Mouse (Mus musculus): ENCODE results near the gene Pfkfb4. TPM values are rescaled to one million over a fixed set of nuclear protein-coding genes. Genes with fewer than 3 reads are reported as not detected.

The Pfkfb4 gene
- 68.2 and 119 TPM in 2 replicates for polyA plus RNA-seq (2012; rRNA removed)

DNA sequence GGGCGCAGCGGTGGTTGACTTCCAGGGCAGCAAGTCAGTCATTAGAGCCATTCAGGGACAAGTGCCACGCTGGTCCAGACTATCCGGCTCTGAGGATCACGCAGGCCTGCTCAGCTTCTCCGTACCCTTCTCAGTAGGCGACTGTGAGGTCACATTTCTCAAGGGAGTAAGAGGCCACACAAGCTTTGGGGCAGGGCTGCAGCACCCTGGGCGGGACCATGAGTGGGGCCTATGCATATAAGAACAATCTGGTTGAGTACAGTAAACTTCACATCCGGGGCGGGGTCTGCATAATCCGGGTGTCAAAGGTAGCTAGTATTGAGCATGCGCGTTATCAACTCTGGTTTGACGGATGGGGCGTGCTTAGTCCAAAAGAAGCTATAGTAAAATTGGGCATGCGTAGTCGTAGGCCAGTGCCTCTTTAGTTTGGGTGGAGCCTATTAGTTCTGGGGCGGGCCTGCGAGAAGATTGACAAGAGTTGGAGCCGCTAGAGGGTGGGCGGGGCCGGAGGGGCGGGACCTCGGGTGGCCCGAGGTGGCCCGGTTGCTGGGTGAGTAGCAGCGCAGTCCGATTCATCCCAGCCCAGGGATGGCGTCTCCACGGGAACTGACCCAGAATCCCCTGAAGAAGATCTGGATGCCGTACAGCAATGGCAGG is at the start of gene Pfkfb4:
Gene Pfkfb4, plus strand, starts transcription at position 351 of the 657 bp plus-strand sequence.
- under 1% methylated on average over 31 of the region's 31 CpGs for WGBS
- peak; percentile 98 for DNase-seq (ENCODE audit: low read depth, low spot score)

DNA sequence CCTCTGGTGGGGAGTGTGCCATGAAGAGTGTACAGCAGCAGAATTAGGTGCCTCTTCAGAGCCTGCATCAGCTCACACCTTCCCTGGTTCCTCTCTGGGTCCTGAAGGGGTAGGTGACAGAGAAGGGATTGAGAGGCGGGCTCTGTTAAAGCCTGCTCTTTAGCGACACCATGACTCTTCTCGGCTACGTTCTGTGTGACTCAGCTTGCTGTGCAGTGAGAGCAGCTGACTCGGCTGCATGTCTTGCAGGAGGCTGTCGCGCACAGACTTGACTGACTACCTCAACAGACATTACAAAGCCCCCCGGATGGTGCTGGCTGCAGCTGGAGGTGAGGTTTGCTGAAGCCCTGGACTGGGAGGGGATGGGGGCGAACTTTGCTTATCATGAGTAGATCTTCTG is 46.5 kb upstream of the Pfkfb4 start:
- 80% methylated on average over 9 of the region's 9 CpGs for WGBS
- DNase-seq (ENCODE audit: low read depth, low spot score), result no peak

DNA sequence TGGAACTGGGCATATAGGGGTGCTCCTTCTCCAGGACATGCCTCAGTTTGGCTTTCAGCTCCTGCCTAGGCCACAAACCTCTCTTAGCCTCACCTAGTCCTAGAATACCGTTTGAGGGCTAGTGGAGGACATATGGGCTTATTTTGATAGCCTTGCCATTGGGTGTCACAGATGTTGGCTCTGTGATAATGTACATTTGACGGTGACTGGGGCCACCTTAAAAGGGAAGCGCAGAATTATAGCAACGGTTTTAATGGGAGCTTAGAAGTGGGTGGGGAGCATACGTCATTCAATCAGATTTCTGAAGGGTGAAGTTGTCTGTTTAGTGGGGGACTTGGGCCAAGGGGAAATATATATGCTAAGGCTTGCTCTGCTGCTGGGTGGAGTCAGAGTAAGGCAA is 46.0 kb upstream of the Pfkfb4 start:
- WGBS, result 80% methylated on average over 5 of the region's 5 CpGs

DNA sequence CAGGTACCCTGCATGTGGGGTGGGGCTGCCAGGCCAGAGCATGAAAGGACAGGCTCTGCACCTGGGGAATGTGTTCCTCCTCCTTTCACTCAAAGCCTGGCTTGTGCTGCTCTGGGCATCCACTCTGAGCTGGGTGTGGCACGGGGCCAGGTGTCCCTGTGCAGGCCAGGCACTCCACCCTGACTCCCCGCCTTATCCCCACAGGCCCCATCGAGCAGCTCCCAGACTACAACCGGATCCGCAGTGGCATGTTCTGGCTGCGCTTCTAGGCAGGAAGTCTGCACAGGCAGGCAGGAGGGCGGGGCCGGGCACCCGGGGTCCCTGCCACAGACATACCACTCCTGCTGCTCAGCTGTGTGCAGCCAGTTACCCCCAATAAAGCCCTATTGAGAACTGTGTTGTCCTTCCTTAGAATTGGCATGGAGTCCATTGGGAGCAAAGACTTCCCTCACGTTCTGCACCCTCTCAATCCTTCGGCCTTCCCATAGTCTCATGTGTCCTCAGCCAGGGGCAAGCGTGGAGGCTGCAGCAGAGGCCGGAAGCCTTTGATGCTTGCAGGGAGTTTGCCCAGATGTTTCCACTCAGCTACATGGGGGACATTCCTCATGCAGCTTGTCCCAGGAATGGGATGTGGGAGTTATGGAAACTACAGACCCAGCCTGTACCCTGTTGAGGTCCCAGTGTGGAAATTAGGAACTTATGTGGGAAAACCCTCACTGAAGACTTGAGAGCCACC is 42.2 kb upstream of the Pfkfb4 start:
- WGBS, result 51% methylated on average over 13 of the region's 13 CpGs
- DNase-seq (ENCODE audit: low read depth, low spot score), result no peak

More for the DNA sequence above, 46.0 kb upstream of the Pfkfb4 start:
- DNase-seq (ENCODE audit: low read depth, low spot score), result no peak

DNA sequence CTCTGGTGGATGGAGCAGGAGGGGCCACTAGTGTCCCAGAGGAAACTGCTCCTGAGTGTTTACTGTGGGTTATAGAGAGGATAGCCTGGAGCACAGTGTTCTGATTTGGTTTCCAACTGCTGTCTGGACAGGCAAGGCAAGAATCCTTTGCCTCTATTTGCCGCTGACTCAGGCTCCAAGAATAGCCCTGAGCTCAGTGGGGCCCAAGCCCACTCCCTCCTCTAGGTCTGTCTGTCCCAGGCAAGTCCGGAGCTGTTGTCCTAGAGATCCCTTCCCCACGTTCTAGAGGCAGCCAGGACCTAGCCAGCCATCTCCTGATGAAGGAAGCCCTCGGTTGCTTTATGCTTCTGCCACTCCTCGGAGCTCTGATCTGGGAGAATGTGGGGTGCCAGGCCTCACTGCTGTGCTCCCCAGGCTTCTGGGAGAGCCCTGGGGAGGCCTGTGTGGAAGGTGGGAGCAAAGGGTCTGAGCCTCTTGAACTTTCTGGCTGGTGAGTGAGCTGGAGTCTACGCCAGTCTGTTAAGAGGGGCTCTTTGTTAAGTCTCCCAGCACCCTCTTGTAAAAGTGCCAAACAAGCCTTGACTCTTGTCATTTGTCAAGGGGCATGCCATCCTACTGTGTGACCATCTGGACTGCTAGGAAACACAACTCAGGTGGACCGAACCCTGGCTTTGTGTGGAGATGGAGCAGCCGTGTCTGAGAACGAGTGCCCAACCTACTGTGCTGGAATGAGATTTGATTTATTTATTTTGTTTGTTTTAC is 41.4 kb upstream of the Pfkfb4 start:
- 82% methylated on average over 9 of the region's 9 CpGs for WGBS
- DNase-seq (ENCODE audit: low read depth, low spot score), result no peak

DNA sequence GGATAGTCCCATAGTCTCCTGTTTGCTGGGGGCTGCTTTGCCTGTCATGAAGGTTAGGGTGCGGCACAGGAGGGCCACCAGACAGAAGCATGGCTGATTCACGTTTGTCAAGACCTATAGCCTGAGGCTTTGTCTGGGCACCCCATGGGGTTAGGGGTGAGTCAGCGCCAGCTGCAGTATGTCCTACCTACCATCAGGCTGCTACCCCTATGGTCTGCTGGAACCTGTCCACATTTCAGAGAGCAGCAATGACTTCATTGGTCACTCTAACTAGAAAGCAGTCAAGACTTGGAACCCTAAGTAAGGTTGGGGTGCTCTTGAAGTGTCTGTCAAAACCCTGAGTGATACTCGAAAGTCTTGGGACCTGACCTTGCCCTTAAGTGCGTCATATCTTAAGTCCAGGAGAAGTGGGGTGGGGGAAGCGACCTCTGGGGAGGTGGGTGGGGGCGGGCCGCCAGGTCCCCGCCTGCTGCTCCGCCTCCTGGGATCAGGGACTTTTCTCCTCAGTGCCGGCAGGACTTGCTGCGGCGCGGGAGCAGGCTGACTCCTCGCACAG is 38.4 kb upstream of the Pfkfb4 start, which contains the start of gene Col7a1:
Gene Col7a1, plus strand, starts transcription at position 506 of the 556 bp plus-strand sequence.
- no peak for DNase-seq (ENCODE audit: low read depth, low spot score)
- WGBS, result 8% methylated on average over 15 of the region's 15 CpGs

DNA sequence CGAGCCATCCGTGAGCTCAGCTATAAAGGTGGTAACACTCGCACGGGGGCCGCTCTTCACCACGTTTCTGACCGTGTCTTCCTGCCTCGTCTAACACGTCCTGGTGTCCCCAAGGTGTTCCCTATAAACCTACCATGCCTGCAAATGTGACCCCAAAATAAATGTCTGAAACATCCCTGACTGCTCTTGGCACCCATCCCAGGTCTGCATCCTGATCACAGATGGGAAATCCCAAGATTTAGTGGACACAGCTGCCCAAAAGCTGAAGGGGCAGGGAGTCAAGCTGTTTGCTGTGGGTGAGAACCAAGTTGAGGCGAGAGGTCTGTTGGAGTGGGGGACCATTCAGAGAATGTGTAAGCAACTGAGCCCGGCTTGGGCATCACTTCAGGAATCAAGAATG is 36.3 kb upstream of the Pfkfb4 start:
- DNase-seq (ENCODE audit: low read depth, low spot score), result no peak
- WGBS, result 82% methylated on average over 11 of the region's 11 CpGs

DNA sequence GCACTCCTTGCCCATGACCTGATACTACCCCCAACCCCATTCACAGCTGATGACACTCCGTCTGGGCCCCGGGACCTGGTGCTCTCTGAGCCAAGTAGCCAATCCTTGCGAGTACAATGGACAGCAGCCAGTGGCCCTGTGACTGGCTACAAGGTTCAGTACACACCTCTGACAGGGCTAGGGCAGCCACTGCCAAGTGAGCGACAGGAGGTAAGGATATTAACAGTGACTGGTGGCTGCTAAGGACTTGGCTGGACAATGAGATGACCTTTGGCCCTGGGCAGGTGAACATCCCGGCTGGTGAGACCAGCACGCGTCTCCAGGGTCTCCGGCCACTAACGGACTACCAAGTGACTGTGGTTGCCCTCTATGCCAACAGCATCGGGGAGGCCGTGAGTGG is 35.7 kb upstream of the Pfkfb4 start:
- WGBS, result 88% methylated on average over 11 of the region's 11 CpGs
- no peak for DNase-seq (ENCODE audit: low read depth, low spot score)

DNA sequence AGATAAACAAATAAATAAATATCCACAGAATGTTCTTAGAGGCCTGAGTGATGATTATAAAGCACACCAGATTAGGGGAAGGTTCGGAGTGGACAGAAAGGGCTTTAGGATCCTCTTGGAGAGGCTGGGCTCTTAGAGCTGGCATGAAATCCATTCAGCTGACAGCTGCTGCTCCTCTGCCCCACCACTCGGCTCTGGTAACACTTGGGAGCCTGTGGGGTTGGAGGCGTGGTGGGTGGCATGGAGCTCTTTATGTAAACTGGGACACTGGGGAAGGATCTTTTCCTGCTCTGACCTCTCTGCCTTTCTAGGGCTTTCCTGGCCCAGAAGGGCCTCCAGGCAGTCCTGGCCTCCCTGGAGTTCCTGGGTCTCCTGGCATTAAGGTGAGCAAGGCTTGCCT is 28.0 kb upstream of the Pfkfb4 start:
- no peak for DNase-seq (ENCODE audit: low read depth, low spot score)
- 65% methylated on average over 3 of the region's 3 CpGs for WGBS

DNA sequence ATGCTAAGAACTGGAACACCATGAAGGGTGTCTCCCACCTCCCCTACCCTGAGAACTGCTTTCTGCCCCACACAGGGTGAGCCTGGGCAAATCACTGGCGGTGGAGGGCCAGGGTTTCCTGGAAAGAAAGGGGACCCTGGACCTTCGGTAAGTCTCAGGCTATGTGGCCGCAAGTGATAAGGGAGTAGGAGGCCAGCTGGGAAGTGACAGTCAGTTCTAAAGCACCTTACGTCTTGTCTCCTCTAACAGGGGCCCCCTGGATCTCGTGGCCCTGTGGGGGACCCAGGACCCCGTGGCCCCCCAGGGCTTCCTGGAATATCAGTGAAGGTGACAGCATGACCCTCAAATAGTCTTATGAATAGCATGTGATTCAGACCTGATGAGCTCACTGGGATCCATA is 27.2 kb upstream of the Pfkfb4 start:
- WGBS, result 81% methylated on average over 6 of the region's 6 CpGs
- DNase-seq (ENCODE audit: low read depth, low spot score), result no peak

DNA sequence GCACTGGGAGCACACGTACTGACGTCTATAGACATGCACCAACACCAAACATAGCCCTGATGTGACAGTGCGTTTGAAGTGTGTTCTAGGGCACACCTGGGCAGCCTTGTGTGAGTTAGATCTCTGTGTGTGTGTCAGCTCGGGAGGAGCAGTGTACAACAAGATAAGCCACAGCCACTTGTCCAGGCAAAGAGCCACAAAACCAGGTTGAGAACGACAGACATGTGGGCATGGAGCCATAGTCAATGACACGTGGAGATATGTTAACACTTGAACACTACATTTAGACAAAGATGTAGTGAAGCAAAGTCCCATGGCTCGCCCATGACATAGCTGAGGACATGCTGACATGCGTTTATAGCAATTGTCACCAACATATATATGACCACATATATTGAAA is 21.0 kb upstream of the Pfkfb4 start:
- WGBS, result 64% methylated on average over 8 of the region's 8 CpGs
- no peak for DNase-seq (ENCODE audit: low read depth, low spot score)

DNA sequence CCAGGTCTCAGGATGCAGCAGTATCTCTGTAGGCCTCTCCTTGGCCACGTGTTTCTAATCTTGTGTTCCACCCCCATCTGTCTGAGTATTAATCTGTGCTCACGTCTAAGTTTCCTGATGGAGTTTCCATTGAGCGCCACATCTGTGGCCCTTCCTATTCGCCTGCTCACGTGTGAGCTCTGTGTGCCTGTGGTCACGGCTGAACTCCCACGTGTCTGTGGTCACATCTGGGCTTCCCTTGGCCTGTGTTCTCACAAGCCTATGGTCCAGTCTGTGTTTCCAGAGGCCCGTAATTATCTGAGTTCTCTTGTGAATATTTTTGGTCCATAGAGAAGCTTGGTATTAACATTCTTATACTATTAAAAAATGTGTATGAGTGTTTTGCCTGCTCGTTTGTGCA is 15.1 kb upstream of the Pfkfb4 start:
- no peak for DNase-seq (ENCODE audit: low read depth, low spot score)
- 77% methylated on average over 9 of the region's 9 CpGs for WGBS

DNA sequence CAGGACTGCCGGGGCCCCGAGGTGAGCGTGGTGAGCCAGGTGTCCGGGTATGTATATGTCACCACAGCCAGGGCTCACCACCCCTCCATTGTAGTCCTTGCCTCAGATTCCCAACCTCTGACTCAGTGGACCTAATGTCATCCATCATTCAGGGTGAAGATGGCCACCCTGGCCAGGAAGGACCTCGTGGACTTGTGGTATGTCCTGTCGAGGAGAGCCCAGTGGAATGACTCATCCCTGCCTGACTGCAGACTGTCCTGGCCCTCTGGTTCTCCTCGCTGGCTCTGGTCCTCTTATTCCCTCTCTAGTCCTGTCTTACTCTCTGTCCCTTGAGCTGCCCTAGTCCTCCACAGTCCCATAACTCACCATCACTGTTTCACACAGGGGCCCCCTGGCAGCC is 13.6 kb upstream of the Pfkfb4 start:
- no peak for DNase-seq (ENCODE audit: low read depth, low spot score)
- 66% methylated on average over 7 of the region's 7 CpGs for WGBS

DNA sequence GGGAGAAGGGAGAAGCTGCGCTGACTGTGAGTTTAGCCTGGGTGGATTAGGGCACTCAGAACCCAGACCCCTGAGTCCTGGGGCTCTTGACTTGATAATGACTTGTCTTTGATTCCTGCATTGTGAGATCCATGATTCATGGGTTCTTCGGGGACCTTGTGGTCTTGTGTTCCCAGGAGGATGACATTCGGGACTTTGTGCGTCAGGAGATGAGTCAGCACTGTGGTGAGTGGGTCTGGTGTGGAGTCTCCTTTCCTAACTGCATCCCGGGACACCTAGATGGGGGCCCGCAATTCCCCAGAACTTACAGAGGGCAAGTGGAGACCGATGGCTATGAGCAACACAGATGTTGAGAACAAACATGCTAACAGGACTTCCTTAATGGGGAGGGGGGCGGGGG is 9.1 kb upstream of the Pfkfb4 start:
- WGBS, result 70% methylated on average over 8 of the region's 8 CpGs
- DNase-seq (ENCODE audit: low read depth, low spot score), result no peak

DNA sequence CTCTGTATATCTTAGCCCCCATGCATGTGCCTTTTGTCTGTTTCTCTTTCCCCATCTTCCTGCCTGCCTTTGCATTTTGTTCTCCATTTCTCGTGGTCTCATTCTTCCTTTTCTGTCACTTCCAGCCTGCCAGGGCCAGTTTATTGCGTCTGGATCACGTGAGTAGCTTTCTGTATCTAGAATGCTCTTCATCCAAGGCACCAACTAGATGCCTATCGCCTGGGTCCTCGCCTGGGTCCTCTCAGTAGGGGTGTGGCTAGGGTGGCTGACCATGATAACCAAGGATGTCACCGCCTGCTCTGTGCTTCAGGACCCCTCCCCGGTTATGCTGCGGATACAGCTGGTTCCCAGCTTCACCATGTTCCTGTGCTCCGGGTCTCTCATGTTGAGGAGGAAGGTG is 8.4 kb upstream of the Pfkfb4 start:
- WGBS, result 56% methylated on average over 9 of the region's 9 CpGs
- no peak for DNase-seq (ENCODE audit: low read depth, low spot score)

DNA sequence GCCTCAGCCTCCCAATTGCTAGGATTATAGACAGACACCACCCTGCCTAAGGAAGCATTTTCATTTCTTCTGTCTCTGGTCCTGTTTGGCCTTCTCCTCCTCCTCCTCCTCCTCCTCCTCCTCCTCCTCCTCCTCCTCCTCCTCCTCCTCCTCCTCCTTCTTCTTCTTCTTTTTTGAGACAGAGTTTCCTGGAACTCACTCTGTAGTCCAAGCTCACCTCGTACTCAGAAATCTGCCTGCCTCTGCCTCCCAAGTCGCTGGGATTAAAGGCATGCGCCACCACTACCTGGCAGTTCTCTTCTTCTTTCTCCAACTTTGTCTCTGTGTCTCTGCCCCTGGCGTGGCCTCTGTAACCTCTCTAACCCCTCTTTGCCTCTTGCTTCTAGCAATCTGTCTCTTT is 5.9 kb upstream of the Pfkfb4 start, which contains the start of gene Ucn2:
Gene Ucn2, plus strand, starts transcription at position 301 of the 400 bp plus-strand sequence.
- no peak for DNase-seq (ENCODE audit: low read depth, low spot score)
- WGBS, result 76% methylated on average over 4 of the region's 4 CpGs

DNA sequence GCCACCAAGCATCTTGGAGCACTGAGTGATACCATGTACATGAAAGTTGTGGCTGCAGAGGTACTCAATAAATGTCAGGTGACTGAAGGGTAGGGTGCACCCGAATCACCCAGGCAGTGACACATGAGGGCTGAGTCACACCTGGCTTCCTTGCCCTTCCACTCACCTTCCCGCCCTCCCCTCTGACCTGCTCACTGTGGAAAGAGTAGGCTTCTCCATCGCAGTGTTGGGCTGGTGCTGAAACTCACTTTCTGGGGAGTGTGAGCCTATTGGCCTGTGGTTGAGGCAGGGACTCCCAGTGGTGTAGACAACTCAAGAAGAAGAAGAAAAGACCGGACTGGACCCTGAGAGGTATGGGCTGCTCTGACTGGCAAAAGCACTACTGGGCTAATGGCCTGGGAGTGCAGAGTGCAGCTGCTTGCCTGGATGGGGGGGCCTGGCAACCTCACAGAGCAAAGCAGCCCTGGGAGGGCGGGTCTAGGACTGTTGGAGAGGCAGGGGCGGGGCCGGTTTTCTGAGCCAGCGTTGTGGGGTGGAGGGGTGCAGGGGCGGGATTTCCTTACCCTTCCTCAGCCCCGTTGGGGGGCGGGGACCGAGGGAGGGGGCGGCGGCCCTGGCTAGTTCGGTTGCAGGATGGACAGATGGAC is 3.8 kb upstream of the Pfkfb4 start:
- 23% methylated on average over 15 of the region's 15 CpGs for WGBS
- DNase-seq (ENCODE audit: low read depth, low spot score), result no peak

DNA sequence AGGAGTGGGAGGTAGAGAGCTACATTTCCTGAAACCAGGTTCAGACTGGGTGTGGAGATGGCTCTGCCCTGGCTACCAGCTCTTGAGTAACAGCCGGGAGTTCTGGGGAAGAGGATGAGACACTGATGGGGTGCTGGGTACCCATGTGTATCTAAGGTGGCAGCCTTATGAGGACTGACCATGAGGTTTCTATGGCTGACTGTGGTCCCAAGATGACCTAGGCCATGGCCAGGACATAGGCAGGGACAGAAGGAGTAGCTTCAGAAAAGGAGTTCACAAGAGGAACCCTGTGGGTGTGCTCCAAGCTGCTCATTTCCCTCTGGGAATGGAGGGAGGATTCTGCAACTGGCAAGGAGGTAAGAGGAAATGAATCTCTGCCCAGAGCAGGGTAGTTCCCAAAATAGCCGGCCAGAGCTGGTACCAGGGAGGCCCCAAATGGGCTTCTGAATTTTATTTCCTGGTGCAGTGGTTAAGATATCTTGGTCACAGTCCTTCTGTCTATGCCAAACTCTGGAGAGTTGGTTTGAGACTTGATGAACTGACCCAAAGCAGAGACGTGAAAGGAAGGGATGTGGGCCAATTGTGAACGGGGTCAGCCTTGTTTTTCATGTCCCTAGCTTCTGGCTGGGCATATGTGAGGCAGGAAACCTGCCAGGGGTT is 1.6 kb upstream of the Pfkfb4 start:
- 57% methylated on average over 4 of the region's 4 CpGs for WGBS
- no peak for DNase-seq (ENCODE audit: low read depth, low spot score)

DNA sequence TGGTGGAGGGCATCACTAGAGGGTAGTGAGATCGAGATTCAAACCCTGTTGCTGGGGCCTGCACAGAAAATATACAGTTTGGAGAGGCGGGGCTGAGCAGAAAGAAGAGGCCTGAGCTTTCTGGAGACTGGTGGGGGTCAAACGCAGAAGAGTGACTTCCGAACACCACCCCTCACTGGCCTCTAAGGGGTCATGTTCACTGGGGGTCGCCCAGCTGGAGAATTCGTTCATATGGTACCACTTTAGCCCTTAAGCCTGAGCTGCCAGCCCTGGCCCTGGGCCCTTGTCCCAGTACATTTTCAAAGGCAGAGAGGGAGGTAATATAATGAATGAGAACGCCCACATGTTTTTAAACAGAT is 1.1 kb upstream of the Pfkfb4 start:
- WGBS, result 78% methylated on average over 7 of the region's 7 CpGs
- no peak for DNase-seq (ENCODE audit: low read depth, low spot score)

All from large intestine, adult 2 months (tissue).